Comparison of ENCODE assay signal across 9 mouse cellular contexts in genomic region chr17:87612796-87613195, GRCm38 (mm10). TPM values are rescaled to one million over a fixed set of nuclear protein-coding genes. Genes with fewer than 3 reads are reported as not detected.
A peak's percentile ranks its signal among the peaks of the same experiment; 100 is the strongest.
DNase-seq lines count a peak whose midpoint lies in the region; TF ChIP-seq lines count a peak whose summit lies in the region.
"Had no signal": no experiment of that assay in that cellular context is flagged by ENCODE, and none has a peak within 500 bp of the region (broad histone marks: within the 10 kb centered on the region; RNA-seq: fewer than 3 reads in every experiment).

No protein-coding gene starts in this region.

- peak overlapping the region; percentile 66 for H3K4me3 ChIP-seq in gastrocnemius, adult 2 months
- no peak overlapping the region for H3K4me3 ChIP-seq in C2C12 (ENCODE audit: insufficient read depth, poor library complexity, severe bottlenecking)
- peak overlapping the region; percentile 31 for H3K4me3 ChIP-seq in embryonic fibroblast, embryonic 13.5 days (ENCODE audit: insufficient read depth, low read length)

- H3ac ChIP-seq in C2C12 (ENCODE audit: control insufficient read depth, insufficient read length, low read depth), result peak overlapping the region; percentile 16

- no peaks in the 10 kb centered on the region for H3K36me3 ChIP-seq in C2C12 (ENCODE audit: control insufficient read depth, insufficient read depth)

- peaks cover 2% of the 10 kb centered on the region; the same call in 1 of the 2 replicates for H3K4me1 ChIP-seq in embryonic fibroblast, embryonic 13.5 days (ENCODE audit: control insufficient read depth, insufficient read depth, low read length)

- intact Hi-C loops in gastrocnemius, adult 2 months (cut with DNase I), result no loop called here
- intact Hi-C loops in gastrocnemius, postnatal 36 days (cut with DNase I), result no loop called here

- no peaks in the 10 kb centered on the region for H3K79me3 ChIP-seq in C2C12 (ENCODE audit: low read depth)

- no peaks in the 10 kb centered on the region for H3K27me3 ChIP-seq in C2C12 (ENCODE audit: control insufficient read depth, insufficient read depth, insufficient read length)
- H3K27me3 ChIP-seq: CH12.LX had no signal

- DNase-seq in gastrocnemius, adult 2 months, result no peak
- no peak for DNase-seq in gastrocnemius, postnatal 36 days
- DNase-seq in kidney, postnatal 10 days, result peak; percentile 42
- DNase-seq in neural tube, embryonic 10.5 days (ENCODE audit: extremely low spot score, low spot score), result peak; percentile 56
- no peak for DNase-seq in urinary bladder, postnatal 10 days (ENCODE audit: low spot score)
- no peak for DNase-seq in right cerebral cortex, postnatal 10 days (ENCODE audit: low spot score in 2 of 2)

- TF ChIP-seq CTCF in gastrocnemius, adult 2 months (IDR thresholded peaks at IDR 0.05), result no peak
- TF ChIP-seq CTCF in C2C12 (IDR thresholded peaks at IDR 0.05; ENCODE audit: control insufficient read depth, insufficient read depth, insufficient read length), result no peak
- no peak for TF ChIP-seq CTCF in embryonic fibroblast, embryonic 13.5 days (IDR thresholded peaks at IDR 0.05; ENCODE audit: borderline replicate concordance, insufficient read depth, low read length)

- H3K79me2 ChIP-seq in C2C12 (ENCODE audit: control insufficient read depth, insufficient read depth), result no peaks in the 10 kb centered on the region

- H3K27ac ChIP-seq in gastrocnemius, adult 2 months, result peak overlapping the region; percentile 56
- peak overlapping the region; percentile 23; the same call in 1 of the 2 replicates for H3K27ac ChIP-seq in embryonic fibroblast, embryonic 13.5 days (ENCODE audit: insufficient read depth, low read length)

- TF ChIP-seq POLR2A in embryonic fibroblast, embryonic 13.5 days (IDR thresholded peaks at IDR 0.05; ENCODE audit: low read depth, low read length), result no peak

TF ChIP-seq in C2C12, 6 proteins besides CTCF, POLR2A, EP300 and RAD21:
- TF ChIP-seq CEBPB (IDR thresholded peaks at IDR 0.05; ENCODE audit: low read depth) (no peak), FOSL1 (IDR thresholded peaks at IDR 0.05; ENCODE audit: insufficient read depth, low read length, poor library complexity, severe bottlenecking) (no peak), USF1 (IDR thresholded peaks at IDR 0.05; ENCODE audit: low read depth) (no peak), MYOG (IDR thresholded peaks at IDR 0.05; ENCODE audit: control insufficient read depth, extremely low read depth, insufficient read length) (no peak), MAX (IDR thresholded peaks at IDR 0.05) (no peak), MYOD1 (IDR thresholded peaks at IDR 0.05; ENCODE audit: control insufficient read depth, insufficient read length, low read depth) (no peak)

RNA-seq across cellular contexts. Expression of gene Epcam, which starts 23.0 kb away (rescaled TPM):
- total RNA-seq in gastrocnemius, adult 2 months (2021), result not detected
- not detected for total RNA-seq in gastrocnemius, postnatal 36 days (2021)
- 0.01 TPM for polyA plus RNA-seq in C2C12 (2012; fragmentation: generic; extraction: Trizol)
- polyA plus RNA-seq in embryonic fibroblast, embryonic 13.5 days (2011; ENCODE audit: insufficient read length, low read depth, missing spikeins), result not detected in 2 replicates

RNA-seq across cellular contexts. Expression of gene Msh2, which starts 59.3 kb away (rescaled TPM):
- total RNA-seq in gastrocnemius, adult 2 months (2021), result 10 to 100 TPM in 1 of 2 experiments, 1 to 10 TPM in 1; 9.0 to 11.5 TPM
- total RNA-seq in gastrocnemius, postnatal 36 days (2021), result 1 to 10 TPM; 8.0 TPM
- 12.9 TPM for polyA plus RNA-seq in C2C12 (2012; fragmentation: generic; extraction: Trizol)
- 24.8 and 32.1 TPM in 2 replicates for polyA plus RNA-seq in embryonic fibroblast, embryonic 13.5 days (2011; ENCODE audit: insufficient read length, low read depth, missing spikeins)

Comparison
In these comparisons a context has a peak if more than half of its experiments do, and no peak if none do; other contexts are left out.
1. DNase-seq: peak in kidney, postnatal 10 days (single experiment) and neural tube, embryonic 10.5 days (single experiment); none in gastrocnemius, adult 2 months (single experiment), gastrocnemius, postnatal 36 days (0 of 2), urinary bladder, postnatal 10 days (single experiment) and right cerebral cortex, postnatal 10 days (0 of 2).